Mouse (Mus musculus): ENCODE data around the gene Ric3. TPM values are rescaled to one million over a fixed set of nuclear protein-coding genes. Genes with fewer than 3 reads are reported as not detected.

Ric3 gene
- total RNA-seq, 2 experiments from 2014 or later = 2.6 to 3.4 TPM

GRCm38 (mm10) chr7:109045876-109046275 is 37.3 kb downstream of the Ric3 start:
- no peak for DNase-seq

- DNase-seq = no peak
Measured at GRCm38 (mm10) chr7:109039445-109039844, 43.7 kb downstream of the Ric3 start.

- no peak for DNase-seq
Measured at GRCm38 (mm10) chr7:109038987-109039386, 44.1 kb downstream of the Ric3 start.

GRCm38 (mm10) chr7:109038121-109038735 is 44.9 kb downstream of the Ric3 start:
- no peak for DNase-seq

- DNase-seq = no peak
Measured at GRCm38 (mm10) chr7:109032054-109032453, 51.1 kb downstream of the Ric3 start.

GRCm38 (mm10) chr7:109031331-109031730 is 51.8 kb downstream of the Ric3 start:
- DNase-seq = no peak

GRCm38 (mm10) chr7:109029961-109030465 is 53.1 kb downstream of the Ric3 start:
- DNase-seq = no peak

GRCm38 (mm10) chr7:109028204-109028603 is 54.9 kb downstream of the Ric3 start:
- peak; percentile 45 to 82 for DNase-seq

GRCm38 (mm10) chr7:109027721-109028120 is 55.4 kb downstream of the Ric3 start:
- no peak for DNase-seq

- no peak for DNase-seq
Measured at GRCm38 (mm10) chr7:109026976-109027375, 56.2 kb downstream of the Ric3 start.

GRCm38 (mm10) chr7:109025743-109026142 is 57.4 kb downstream of the Ric3 start:
- no peak for DNase-seq

GRCm38 (mm10) chr7:109021428-109021827 is 61.7 kb downstream of the Ric3 start:
- peak; percentile 41 to 70 for DNase-seq

GRCm38 (mm10) chr7:109019243-109019642 is 63.9 kb downstream of the Ric3 start:
- DNase-seq = no peak

GRCm38 (mm10) chr7:109016378-109016923 is 66.7 kb downstream of the Ric3 start:
- no peak for DNase-seq

GRCm38 (mm10) chr7:109014851-109015250 is 68.3 kb downstream of the Ric3 start:
- no peak for DNase-seq

GRCm38 (mm10) chr7:109012998-109013625 is 70.0 kb downstream of the Ric3 start:
- no peak for DNase-seq

- no peak for DNase-seq
Measured at GRCm38 (mm10) chr7:109012575-109012974, 70.6 kb downstream of the Ric3 start.

GRCm38 (mm10) chr7:109011596-109012180 is 71.4 kb downstream of the Ric3 start:
- no peak for DNase-seq

GRCm38 (mm10) chr7:109010720-109011595 is 72.2 kb downstream of the Ric3 start:
- no peak for DNase-seq

- DNase-seq = no peak
Measured at GRCm38 (mm10) chr7:109009260-109009659, 73.9 kb downstream of the Ric3 start.

- DNase-seq = no peak
Measured at GRCm38 (mm10) chr7:109003653-109004052, 79.5 kb downstream of the Ric3 start.

- no peak for DNase-seq
Measured at GRCm38 (mm10) chr7:109001971-109002370, 81.2 kb downstream of the Ric3 start.

Measured in heart, adult 18-20 months (tissue).